Mouse (Mus musculus): ENCODE measurements at regions not wholly inside any gene's neighbourhood (a gene's known extent, or its start where the extent isn't known, plus 50 kb on each side); places are given as distances from the start of the nearest gene placed in this dataset.
A peak's percentile ranks its signal among the peaks of the same experiment; 100 is the strongest.

DNA sequence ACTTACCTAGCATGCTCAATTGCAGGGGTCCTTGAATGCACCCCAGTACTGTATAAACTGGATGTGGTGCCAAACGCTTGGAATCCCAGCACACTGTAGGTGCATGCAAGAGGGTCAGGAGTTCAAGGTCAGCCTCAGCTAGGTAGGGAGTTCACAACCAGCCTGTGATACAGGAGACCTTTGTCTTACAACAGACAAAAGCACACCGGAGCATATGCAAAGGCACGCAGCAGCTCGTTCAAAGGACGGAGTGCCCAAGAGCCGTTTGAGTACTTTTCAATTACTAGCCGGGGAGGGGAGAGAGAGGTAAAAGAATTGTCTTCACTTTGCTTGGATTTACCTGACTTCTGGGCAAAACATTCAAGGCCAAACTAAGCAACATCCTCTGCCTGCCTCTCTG is 188.4 kb downstream of the Shq1 start:
- ATAC-seq (replicated peaks in 1 of 2; ENCODE audit: insufficient read depth in 1 of 2, low FRiP score in 2 of 2, low TSS enrichment in 1 of 2, low read depth in 1 of 2, poor library complexity in 2 of 2, severe bottlenecking in 2 of 2), result no peak

DNA sequence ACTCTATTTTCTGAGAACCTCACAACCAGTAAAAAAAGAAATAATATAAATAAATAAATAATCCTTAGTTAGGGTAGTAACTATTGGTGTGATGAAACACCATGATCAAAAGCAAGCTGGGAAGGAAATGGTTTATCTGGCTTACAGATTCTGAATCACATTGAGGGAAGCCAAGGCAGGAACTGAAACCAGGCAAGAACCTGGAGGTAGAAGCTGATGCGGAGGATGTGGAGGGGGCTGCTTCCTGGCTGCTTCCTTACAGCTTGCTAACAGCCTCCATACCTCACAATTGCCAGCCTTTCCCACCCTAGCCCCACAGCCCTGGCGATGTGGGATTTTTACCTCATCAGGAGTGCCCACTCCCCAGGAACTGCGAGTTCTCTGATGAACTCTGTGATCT is 190.4 kb downstream of the Shq1 start:
- 0 out of 4 replicates have a peak, but pooled peaks of 1 of the 2 experiments have one; percentile 21 for ATAC-seq (replicated peaks in 1 of 2; ENCODE audit: insufficient read depth in 1 of 2, low FRiP score in 2 of 2, low TSS enrichment in 1 of 2, low read depth in 1 of 2, poor library complexity in 2 of 2, severe bottlenecking in 2 of 2)

DNA sequence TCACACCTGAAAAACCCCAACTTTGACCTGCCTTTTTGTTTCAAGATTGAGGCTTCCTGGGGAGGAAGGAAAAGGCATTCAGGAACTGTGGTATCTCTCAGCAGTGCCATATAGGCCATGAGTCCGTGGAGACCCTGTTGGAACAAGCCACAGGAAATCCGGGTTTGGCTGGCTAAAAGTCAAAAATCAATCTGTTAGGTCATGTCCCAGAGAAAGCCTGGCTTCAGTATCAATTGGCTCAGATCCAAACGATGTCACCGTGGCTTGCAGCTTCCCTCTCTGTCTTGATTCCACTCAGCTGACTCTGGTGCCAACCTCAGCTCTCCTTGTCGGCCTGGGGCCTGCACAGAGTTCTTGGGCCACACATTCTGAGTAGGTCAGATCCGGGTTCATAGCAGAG is 191.1 kb downstream of the Shq1 start:
- no peak for ATAC-seq (replicated peaks in 1 of 2; ENCODE audit: insufficient read depth in 1 of 2, low FRiP score in 2 of 2, low TSS enrichment in 1 of 2, low read depth in 1 of 2, poor library complexity in 2 of 2, severe bottlenecking in 2 of 2)

DNA sequence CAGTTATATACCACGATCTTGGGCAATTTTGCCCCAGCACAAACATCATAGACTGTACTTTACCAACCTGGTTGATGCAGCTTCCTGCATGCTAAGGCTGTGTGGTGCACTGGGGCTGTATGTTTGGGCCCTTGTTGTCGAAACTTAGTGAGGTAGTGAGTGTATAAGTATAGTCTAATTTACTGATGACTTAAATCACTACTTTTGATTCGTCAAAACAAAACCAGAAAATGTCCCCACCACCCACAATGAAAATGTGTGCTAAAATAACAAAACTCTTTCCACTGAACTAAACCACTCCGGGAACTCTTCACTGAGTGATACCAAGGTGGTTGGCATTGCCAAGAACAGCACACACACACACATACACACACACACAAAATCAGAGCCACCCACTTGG is 191.5 kb downstream of the Shq1 start:
- no peak for ATAC-seq (replicated peaks in 1 of 2; ENCODE audit: insufficient read depth in 1 of 2, low FRiP score in 2 of 2, low TSS enrichment in 1 of 2, low read depth in 1 of 2, poor library complexity in 2 of 2, severe bottlenecking in 2 of 2)

DNA sequence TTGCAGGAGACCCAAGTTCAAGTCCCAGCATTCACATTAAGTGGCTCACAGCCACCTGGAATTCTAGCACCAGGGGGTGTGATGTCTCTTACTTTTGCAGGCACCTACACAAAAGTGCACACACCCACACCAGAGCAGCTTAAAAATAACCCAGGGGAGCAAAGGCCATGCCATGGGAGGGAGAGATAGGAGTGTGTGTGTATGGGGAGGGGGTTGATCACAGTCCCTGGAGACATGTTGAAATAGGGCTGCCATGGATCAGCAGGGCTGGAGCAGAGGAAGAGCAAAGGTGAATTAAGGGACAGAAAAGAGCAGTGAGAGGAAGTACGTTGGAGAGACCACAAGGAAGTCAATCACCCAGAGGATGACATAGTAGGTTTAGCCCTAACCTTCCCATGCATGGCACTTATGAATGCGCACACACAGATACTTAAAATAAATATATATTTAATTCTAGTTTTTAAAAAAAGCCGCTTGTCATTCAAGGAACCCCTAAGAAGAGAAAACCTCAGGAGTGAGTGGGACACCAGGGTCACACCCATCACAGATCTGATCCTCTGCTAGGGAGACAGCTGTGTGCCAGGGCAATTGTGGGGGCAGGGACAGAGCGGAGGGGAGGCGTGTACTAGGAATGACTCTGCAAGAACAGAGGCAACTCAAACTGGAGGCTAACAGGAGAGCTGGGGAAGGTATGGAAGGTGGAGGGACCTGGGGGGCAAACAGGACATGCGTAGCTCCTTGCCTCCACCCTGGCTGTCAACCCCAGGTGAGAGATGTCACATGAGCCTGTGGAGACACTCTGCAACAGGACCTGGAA is 189.5 kb upstream of the Rybp start:
- ATAC-seq (replicated peaks in 1 of 2; ENCODE audit: insufficient read depth in 1 of 2, low FRiP score in 2 of 2, low TSS enrichment in 1 of 2, low read depth in 1 of 2, poor library complexity in 2 of 2, severe bottlenecking in 2 of 2), result peak; percentile 38 to 40; a peak in 3 of 4 replicates

DNA sequence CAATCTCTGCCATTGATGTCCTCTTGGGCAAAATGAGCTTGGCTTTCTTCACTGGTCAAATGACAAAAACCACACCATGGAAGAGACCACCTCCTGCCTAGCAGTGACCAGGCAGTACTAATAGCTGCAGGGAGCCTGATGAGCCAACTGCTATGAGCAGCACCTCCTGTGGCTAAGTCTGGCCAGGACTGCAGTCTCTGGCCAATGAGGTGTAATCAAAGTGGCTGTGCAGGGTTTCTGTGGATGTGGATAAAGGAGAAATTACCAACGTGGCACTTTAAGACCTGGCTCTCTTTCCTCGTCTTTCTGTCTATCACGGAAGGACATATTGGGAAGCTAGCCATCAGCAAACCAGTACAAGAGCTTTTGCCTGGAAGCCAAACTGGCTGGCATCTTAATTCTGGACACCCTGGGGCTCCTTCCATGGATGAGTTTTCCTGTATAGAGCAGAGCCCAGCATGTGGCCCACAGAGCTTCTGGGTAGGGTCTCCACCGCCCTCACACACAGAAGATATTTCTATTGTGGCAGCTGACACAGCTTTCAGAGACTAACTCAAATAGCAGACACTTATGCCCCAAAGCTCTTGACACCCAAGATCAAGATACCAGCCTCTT is 188.2 kb upstream of the Rybp start:
- no peak for ATAC-seq (replicated peaks in 1 of 2; ENCODE audit: insufficient read depth in 1 of 2, low FRiP score in 2 of 2, low TSS enrichment in 1 of 2, low read depth in 1 of 2, poor library complexity in 2 of 2, severe bottlenecking in 2 of 2)

DNA sequence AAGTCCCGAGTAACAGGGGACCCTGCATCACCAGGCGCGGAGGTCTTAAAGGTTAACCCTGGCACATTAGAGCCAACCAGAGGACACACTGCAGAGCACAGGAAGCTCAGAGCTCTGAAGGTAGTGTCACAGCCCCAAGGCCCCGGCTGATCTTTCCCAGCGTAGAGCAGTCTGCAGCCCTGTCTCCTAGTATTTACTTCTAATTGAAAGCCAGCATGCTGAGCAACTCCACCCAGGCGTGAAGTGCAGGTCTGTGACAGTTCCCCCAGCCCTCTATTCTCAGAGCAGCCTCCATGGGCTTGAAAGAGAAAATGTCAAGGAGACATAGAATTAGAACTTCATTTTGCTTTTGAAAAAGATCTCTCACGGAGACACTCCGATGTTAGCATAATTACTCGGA is 187.0 kb upstream of the Rybp start:
- no peak for ATAC-seq (replicated peaks in 1 of 2; ENCODE audit: insufficient read depth in 1 of 2, low FRiP score in 2 of 2, low TSS enrichment in 1 of 2, low read depth in 1 of 2, poor library complexity in 2 of 2, severe bottlenecking in 2 of 2)

DNA sequence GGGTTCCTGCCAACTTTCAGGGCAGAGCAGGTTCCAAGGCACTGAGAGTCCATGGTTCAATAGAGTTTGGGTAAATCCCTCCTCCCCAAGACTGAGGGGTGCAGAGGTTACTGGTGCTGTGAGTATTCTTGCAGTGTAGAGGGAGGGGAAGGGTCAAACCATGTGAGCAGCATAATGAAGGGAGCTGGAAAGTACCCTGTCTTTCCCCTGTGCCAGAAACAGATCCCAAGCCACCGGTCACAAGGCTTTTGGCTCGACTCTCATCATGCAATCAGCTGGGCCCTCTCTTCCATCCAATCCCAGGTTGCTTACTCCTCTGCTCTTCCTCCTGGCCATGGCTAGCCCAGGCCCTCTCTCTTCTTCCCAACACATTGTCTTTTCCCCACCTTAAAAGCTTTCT is 182.8 kb upstream of the Rybp start:
- ATAC-seq (replicated peaks in 1 of 2; ENCODE audit: insufficient read depth in 1 of 2, low FRiP score in 2 of 2, low TSS enrichment in 1 of 2, low read depth in 1 of 2, poor library complexity in 2 of 2, severe bottlenecking in 2 of 2), result no peak

DNA sequence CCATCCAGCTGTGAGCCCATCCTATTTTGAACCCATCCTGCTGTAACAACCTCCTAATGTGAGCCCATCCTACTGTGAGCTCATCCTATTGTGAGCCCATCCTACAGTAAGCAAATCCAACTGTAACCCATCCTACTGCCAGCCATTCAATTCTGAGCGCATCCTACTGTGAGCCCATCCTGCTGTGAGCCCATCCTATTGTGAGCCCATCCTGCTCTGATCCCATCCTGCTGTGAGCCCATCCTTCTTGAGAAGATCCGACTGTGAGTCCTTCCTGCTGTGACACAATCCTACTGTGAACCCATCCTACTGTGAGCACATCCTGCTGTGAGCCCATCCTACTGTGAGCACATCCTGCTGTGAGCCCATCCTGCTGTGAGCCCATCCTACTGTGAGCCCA is 175.5 kb upstream of the Rybp start:
- no peak for ATAC-seq (replicated peaks in 1 of 2; ENCODE audit: insufficient read depth in 1 of 2, low FRiP score in 2 of 2, low TSS enrichment in 1 of 2, low read depth in 1 of 2, poor library complexity in 2 of 2, severe bottlenecking in 2 of 2)

DNA sequence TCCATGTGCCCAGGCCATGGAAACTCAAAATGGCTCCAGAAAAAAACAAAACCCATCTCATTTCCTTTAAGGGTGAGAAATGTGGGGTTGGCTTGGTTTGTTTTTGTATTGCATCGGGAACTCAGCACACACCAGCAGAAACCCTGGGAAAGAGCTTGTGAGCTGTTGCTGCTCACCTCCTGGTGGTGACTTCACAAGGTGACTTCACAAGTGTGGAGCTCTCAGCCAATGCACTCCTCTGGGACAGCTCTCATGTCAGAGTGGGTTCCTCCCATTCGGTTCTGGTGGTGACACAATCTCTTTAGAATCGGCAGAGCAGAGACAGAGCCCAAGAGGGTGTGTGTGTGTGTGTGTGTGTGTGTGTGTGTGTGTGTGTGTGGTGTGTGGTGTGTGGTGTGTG is 166.1 kb upstream of the Rybp start:
- ATAC-seq (replicated peaks in 1 of 2; ENCODE audit: insufficient read depth in 1 of 2, low FRiP score in 2 of 2, low TSS enrichment in 1 of 2, low read depth in 1 of 2, poor library complexity in 2 of 2, severe bottlenecking in 2 of 2), result no peak

DNA sequence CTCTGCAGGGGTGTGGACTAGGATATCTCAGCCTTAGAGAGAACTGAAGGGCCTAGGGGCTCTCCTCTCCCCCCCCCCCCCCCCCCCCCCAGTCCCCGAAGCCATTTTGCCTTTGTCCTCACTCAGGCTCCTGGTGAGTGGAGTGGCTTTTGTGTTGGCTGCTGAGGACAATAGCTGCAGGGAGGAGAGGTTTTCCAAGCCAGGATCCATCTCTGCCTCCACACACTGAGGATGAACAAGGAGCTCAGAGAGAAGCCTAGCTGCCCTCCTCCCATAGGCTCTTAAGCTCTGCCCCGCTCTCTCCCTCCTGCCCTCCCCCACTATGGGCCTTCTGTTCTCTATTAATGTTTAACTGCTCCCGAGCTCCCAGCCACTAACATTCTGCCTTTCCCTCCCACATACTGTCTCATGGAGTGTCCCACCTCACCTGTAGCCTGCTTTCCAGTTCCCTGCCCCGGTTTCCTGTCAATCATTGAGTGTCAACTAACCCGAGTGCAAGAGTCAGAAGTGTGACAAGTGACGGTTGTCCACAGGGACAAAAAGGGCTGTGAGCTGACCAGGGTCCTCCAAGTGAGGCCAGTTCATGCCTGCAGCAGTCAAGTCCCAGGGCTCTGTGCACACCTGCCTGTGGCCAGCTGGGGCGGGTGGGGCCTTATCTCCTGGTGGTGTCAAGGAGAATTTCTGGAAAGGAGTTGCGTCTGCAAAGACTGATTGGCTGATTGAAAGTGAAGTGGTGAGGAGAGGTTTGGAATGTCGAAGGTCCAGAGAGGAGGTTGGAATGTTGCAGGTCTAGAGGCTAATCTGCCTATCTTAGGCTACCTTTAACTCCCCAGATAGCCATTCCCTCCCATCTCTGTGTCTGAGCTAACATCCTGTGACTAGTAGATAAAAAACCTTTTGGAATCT is 165.1 kb upstream of the Rybp start:
- ATAC-seq (replicated peaks in 1 of 2; ENCODE audit: insufficient read depth in 1 of 2, low FRiP score in 2 of 2, low TSS enrichment in 1 of 2, low read depth in 1 of 2, poor library complexity in 2 of 2, severe bottlenecking in 2 of 2), result no peak

DNA sequence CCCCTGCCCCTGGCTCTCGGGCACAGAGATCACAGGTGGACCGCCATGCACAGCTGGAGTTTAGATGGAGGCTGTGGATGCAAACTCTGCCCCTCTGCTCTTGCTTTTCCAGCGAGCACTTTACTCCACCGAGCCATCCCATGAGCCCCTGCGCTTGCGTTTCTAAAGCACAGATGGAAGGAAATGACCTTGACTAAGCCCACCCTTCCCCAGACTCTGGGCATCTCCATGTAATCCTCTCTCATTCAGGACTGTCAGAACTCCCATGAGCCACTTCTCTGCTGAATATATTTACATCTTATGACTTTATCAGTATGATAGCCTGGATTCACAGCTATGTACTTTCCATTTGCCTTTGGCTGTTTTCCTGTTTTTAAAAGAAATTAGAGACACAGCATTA is 162.8 kb upstream of the Rybp start:
- ATAC-seq (replicated peaks in 1 of 2; ENCODE audit: insufficient read depth in 1 of 2, low FRiP score in 2 of 2, low TSS enrichment in 1 of 2, low read depth in 1 of 2, poor library complexity in 2 of 2, severe bottlenecking in 2 of 2), result no peak

DNA sequence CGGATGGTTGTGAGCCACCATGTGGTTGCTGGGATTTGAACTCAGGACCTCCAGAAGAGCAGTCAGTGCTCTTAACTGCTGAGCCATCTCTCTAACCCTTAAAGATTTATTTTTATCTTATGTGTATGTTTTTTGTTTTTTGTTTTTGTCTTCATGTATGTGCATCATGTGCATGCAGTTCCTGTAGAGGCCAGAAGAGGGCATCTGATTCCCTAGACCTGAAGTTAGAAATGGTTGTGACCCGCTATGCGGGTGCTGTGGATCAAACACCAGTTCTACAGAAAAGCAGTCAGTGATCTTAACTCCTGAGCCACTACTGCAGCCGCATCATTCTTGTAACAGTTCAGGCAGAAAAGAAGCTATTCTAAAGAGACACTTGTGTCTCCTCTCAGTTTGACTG is 161.8 kb upstream of the Rybp start:
- no peak for ATAC-seq (replicated peaks in 1 of 2; ENCODE audit: insufficient read depth in 1 of 2, low FRiP score in 2 of 2, low TSS enrichment in 1 of 2, low read depth in 1 of 2, poor library complexity in 2 of 2, severe bottlenecking in 2 of 2)

DNA sequence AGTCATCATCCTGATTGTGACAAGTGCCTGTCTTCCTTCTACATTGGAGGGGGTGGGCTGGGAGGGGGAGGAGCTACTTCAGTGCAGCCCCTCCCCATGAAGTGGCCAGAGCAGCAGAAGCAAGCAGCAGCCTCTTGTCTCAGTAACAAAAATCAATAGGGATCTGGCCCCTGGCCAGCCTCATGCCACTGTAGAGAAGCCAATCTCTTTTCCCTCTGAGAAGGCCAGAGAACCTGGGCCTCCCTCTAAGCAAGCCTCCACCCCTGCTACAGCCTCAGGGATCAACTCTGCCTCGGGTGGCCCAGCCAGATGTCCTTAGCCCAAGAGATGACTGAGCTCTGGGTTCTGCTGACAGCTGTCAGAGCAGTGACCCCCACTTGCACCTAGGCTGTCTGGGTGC is 159.9 kb upstream of the Rybp start:
- no peak for ATAC-seq (replicated peaks in 1 of 2; ENCODE audit: insufficient read depth in 1 of 2, low FRiP score in 2 of 2, low TSS enrichment in 1 of 2, low read depth in 1 of 2, poor library complexity in 2 of 2, severe bottlenecking in 2 of 2)

DNA sequence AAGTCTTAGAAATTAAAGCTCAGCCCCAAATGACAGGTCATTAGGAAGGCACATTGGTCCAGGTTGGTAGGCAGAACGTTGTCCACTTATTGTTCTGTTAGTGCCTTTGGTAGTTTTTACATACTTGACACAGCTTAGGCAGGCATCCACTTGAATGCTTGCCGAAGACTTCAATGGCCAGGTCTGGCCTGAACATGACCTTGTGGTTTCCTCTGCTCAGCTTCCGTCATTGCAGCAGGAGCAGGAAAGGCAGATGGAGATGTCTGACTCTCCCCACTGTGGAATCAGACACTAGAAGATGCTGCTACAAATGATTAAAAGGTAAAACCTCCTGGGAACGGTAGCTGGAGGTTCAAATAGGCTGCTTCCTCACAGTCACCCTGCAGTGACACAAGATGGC is 159.5 kb upstream of the Rybp start:
- ATAC-seq (replicated peaks in 1 of 2; ENCODE audit: insufficient read depth in 1 of 2, low FRiP score in 2 of 2, low TSS enrichment in 1 of 2, low read depth in 1 of 2, poor library complexity in 2 of 2, severe bottlenecking in 2 of 2), result peak; percentile 48 to 53; a peak in 3 of 4 replicates

DNA sequence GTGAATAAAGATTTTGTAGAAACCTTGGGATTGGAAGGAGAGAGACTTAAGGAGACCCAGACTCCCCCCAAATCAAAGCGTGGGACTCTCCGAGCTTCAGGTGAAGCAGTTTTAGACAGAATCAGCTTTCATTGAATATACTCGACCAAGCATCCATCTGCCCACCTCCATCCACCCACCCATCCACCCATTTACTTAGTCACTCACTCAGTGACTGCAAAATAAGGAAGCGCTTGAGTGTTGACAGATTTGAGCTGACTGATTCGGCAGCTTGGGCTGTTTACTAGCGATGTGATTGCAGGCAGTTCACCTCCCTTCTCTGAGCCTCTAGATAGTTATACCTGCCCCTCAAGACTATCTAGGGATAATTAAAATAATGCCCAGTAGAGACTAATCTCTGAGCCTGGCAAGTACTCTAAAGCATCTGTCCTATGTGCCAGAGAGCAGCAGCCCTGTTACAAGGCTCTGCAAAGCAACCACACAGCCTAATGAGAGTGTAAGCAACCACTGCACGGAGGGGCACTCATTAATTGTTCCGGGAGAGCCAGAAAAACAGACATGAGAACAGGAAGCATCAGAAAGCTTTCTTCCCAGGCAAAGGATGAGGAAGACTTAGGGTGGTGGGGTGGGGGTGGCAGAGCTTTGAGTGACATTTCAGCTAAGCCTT is 151.9 kb upstream of the Rybp start:
- ATAC-seq (replicated peaks in 1 of 2; ENCODE audit: insufficient read depth in 1 of 2, low FRiP score in 2 of 2, low TSS enrichment in 1 of 2, low read depth in 1 of 2, poor library complexity in 2 of 2, severe bottlenecking in 2 of 2), result peak; percentile 68 to 74; a peak in 3 of 4 replicates

DNA sequence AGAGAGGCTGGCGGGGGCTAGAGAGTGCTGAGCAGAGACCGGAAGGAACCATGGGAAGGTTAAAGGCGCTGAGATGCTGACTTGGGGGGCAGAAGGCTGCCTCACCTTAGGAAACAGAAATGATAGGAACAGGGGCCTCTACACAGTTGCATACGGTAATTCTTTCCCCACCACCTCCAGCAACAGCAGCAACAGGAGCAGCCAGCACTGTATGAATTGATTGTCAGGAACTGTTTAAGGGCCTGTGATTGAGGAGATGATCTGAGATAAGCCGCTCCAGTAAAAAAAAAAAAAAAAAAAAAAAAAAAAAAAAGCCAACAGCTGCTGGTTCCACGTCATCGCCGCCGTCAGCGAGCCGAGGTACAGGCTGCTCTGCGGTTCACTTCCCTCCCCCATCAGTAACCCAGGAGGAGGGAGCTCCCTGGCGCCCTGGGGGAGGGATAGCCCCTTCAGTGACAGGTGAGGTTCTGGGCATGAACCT is 151.3 kb upstream of the Rybp start:
- ATAC-seq (replicated peaks in 1 of 2; ENCODE audit: insufficient read depth in 1 of 2, low FRiP score in 2 of 2, low TSS enrichment in 1 of 2, low read depth in 1 of 2, poor library complexity in 2 of 2, severe bottlenecking in 2 of 2), result peak; percentile 77 to 88
